Mouse (Mus musculus): ENCODE data around the gene Mab21l2. TPM values are rescaled to one million over a fixed set of nuclear protein-coding genes. Genes with fewer than 3 reads are reported as not detected.

Gene Mab21l2
- total RNA-seq (2022): under 1 TPM; 0.12 to 0.23 (median 0.19) TPM

DNA sequence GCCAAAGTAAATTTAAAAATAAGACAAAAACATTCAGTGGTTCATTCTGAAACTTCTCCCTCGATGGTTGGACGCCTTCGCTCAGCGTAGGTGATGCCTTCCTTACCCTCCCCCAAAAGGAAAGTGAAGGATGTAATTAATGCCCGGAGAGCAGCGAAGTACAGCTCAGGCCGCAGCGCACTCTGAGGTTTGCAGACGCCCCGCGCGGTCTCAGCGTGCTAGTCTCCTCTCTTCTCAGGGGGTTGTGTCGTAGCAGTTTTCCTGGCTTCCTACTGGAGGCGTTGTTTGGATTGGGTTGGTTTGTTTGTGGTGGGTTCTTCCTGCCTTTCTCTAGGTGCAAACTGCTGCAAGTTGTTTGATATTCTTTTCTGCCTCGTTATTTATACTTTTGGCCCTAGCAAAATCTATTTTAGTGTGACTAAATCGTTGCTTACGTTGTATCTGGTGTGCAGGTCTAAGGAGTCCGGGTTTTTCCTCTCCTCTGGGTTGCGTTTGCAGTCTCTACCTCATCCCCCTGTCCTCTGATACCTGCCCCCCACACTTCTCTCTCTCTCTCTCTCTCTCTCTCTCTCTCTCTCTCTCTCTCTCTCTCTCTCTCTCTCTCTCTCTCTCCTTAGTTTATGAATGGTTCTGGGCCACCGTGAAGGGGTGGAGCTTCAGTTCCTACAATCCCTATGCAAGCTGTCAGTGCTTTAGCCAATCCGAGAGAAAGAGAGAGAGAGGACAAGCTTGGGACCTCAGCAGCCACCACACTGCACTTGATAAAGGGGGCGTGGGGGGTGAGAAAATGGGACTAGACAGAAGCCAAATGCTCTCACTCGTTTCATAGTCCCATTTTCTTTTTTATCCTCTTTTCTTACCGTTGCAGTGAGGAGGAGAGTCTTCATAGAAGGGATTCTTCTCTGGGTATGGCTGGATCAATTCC lies at the start of gene Mab21l2:
Gene Mab21l2, minus strand, starts transcription at position 539 of the 925 bp plus-strand sequence.
- no peak for DNase-seq (ENCODE audit: low spot score in 2 of 2)

DNA sequence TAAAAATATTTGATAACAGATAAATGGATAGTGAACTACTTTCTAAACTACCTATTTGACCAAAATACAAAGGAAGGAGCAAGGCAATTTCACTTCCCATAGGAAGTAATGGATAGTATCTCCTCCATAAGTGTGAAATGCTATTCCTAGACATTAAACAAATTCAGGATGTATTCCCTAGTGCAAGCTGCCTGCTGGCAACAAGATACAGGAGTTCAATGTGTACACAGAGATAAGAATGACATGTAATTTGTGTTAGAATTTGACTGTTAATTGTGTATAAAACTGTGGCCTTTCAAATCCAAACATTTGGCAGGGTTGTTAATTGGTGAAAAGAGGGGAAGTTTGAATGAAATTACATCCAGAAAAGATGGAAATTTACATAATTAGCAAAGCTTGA lies 26.9 kb upstream of the Mab21l2 start:
- no peak for DNase-seq (ENCODE audit: low spot score in 2 of 2)

DNA sequence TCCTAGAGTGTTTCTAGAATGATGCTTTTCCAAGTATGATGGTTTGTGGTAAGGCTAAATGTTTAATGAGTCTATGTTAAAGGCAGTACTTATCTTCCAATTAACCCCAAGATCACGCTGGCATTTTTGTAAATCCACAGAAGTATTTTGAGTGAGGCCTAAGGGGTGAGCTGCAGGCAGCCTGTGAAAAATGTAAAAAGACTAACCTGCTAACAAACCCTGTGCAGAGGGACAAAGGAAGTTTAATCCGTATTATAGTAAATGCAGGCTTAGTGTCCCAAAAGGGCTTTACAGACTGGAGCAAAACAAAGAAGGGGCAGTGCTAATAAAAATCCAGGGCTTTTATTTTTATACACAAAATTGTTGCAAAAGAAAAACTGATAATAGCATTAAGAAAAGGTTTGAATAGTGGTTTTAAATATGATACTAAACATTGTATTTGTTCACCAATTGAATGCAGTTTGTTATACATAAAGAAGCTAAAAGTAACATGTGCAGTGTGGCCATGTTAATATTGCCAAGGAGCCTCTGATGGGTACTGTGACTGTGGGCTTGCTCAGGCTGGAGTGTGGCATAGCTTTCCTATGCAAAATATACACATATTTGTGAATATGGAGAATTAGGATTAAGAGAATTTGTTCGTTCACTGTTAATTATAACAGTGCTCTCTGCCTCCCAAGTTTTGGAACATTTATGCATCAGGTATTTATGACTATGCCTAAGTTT lies 24.3 kb upstream of the Mab21l2 start:
- DNase-seq (ENCODE audit: low spot score in 2 of 2): no peak

DNA sequence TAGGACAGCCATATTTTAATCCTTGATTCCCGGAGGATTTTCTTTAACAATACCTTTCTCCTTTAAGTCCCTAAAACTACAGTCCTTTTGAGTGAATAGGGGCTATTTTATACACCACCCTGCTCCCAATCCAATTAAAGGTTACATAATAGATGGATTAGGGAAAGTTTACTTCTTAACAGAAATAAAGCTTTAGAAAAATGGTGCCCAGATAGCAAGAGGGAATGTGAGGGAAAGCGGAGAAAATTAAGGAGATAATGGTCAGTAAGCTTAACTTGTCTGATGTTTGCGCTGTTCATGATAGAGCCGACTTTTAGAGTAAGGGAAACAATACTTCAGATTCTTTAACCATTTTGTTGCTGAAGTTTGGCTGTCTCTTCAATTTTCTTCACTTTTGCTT lies 23.1 kb upstream of the Mab21l2 start:
- no peak for DNase-seq (ENCODE audit: low spot score in 2 of 2)

DNA sequence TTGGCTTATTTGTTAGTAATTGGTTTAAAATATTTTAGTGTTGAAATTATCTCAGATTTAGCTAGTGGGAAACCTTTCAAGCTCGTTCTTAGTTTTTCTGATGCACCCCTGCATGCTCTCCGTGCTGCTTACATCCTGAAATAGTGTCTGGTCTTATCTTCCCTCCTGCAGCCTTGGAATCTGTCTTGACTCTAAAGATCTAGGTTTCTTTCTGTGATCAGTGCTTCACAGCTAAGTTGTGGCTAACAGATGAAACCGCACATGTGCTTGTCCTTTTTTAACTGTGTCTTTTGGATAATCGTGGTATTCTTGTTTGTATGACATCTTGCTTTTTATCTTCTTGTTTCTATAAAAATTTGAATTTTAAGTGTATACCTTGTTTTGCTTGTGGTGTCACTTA lies 18.9 kb upstream of the Mab21l2 start:
- no peak for DNase-seq (ENCODE audit: low spot score in 2 of 2)

DNA sequence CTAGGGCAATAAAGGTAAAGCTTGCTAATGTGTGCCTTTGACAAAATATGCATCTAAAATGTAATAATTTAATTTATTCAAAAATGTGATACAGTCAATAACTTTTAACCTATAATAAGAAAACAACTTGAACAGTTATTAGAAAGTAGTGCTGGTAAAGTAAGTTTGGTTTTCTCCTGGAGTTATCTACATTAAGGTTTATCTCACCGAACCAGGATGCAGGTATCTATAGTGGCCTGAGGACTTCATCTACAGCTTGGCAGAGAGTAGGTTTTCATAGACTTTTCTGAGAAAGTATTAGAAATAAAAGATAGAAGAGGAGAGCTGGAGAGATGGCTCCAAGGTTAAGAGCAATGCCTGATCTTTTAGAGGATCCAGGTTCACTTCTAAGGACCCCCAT lies 13.0 kb upstream of the Mab21l2 start:
- no peak for DNase-seq (ENCODE audit: low spot score in 2 of 2)

DNA sequence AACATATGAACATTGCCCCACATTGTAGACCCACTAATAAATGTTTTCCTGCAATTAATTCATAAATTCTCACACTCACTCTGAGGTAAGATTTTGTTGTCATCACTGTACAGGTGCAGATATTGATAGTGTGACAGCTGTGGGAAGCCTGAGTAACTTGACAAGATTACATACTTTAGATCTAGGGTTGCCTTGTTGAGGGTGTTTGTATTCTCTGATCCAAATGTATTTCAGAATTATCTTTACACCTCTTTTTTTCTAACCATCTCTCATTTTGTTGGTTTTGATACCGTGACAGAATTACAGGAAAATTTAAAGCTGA lies 12.6 kb upstream of the Mab21l2 start:
- no peak for DNase-seq (ENCODE audit: low spot score in 2 of 2)

DNA sequence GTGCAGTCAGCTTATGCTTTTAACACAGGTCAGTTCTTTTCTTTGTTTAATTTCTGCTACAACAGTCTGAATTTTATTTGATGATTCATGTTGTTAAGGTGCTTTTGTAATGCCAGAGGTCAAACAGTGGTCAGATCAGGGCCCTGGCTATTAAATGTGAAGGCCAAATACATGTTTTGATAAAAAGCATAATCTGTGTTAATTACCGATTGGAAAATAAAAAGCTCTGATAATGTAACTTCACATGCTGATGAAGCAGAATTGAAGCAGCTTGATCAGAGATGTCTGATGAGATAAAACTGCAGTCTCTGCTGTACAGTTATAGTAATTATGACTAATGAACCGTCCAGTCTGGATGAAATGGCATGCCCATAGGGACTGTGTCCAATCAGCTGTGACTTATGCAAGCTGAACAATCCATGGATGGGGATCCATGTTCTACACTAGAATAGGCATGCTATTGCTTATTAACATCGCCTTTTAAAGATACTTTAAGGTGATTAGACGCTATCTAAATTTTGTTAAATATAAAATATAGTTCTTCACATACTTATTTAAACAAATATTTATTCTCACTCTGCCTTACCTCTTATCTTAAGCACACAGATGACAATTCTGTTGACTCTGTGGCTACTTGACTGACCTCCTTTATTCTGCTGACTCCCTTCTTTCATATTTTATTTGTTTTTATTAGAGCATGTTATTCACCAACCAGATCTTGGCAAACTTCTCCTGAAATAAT lies 12.0 kb upstream of the Mab21l2 start:
- DNase-seq (ENCODE audit: low spot score in 2 of 2): no peak

DNA sequence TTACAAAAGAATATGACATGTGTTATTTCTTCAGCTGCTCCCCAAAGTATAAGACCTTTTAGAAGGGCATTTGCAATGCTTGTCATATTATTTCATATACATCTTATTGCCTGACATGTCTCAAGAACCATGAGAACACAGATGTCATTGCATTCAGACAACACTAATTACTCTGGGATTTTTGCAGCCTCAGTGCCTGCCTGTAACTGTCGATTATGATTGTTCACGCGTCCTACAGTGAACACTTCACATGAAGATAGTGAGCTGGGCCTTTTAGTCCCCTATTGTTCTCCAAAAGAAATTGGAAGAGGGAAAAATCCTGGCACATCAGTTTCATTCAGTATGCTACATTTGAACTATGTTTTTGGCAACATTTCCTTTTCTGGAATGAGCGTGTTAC lies 11.2 kb upstream of the Mab21l2 start:
- no peak for DNase-seq (ENCODE audit: low spot score in 2 of 2)

DNA sequence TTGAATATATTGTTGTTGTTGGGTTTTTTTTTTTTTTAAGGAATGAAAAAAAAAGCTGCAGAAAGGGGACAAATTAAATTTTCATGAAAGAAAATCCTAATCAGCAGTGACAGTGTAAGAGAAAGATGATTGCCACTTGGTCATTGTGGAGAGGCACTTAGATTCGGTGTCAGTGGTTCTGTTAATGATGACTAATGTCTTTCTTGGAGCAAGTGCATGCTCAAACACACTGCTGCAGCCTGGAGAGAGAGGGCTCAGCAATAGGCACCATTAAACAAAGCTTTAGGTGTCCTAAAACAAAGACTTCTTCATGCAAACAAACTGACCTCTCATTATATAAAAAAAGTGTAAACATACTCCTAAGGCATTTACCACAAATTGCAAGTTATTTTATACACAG lies 10.5 kb upstream of the Mab21l2 start:
- DNase-seq (ENCODE audit: low spot score in 2 of 2): no peak

DNA sequence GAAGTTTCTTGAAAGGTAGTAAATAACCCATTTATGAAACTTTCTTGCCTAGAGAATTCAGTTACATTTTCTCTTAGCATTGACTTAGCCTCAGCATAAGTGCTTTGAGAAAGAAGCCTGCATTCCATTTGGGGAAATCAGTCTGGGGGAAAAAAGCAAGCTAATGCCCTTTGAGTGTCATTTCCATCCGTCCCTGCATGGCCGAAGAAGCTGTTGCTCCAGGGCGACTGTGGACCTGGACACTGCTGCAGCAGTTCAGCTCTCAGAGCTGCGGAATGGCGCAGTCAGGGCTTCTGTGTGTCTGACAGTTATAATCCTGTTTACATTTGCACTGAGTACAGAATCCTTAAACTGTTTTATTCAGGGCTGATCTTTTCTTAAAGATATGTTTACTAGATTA lies 3.7 kb upstream of the Mab21l2 start:
- no peak for DNase-seq (ENCODE audit: low spot score in 2 of 2)

DNA sequence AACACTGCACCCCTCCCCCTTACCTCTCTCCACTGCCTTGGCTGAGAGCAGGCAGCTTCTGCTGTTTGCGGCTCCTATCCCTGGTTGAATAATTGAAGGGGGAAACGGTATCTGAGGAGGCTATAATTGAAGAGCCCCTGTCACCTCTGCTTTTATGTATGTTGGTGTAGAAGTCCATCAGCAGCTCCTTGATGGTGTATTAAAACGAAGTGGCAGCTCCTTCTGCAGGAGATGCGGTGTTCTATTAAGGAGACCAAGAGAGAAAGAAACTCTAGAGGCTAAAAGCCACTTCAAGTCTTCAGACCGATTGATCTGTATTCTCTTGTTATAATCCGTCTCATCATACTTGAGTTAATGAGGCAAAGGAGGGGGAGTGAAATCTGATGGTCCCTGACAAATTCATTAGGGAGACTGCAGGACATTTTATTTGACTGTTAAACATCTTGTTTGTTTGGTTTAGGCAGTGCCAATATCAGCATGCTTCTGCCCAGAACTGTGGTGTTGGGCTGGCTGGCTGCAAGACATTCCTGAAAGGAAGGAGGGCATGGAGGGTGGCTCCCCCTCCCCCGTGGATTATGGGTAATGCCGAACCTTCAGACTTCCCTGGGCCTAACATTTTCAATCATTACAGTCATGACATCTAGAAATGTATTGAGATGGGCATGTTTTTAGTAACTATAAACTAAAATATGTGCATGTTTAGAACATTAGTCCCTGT lies 2.7 kb upstream of the Mab21l2 start:
- no peak for DNase-seq (ENCODE audit: low spot score in 2 of 2)

DNA sequence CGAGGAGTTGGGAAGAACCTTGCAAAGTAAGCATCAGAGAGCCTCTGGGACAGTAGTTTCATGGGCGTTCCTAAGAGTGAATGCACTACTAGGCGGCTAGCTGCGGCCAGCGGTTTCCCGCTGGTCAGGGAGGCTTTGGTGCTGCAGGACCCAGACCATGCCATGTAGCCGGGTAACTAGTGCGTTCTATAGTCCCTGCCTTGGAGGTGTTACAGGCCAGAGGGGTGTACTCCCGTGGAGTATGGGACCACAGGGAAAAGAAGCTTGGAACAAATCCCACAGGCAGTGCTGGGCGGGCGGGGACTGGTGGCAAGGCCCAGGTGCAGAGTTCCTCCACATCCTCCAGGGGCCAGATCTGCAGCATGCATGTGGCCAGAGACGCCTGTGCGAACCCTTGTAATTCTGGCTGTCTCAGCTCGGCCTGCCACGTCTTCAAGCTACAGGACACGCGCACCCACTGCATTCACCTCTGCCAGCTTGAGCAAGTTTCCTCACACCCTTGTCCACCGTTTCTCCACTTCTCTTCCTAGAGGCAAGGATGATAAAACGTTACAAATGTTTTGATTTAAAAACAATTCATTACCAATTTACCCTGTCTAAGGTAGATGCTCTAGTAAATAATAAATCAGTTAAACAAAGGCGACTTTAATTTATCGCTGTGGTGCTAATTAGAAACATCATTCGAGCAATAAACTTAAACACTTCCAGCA lies 2.0 kb upstream of the Mab21l2 start:
- no peak for DNase-seq (ENCODE audit: low spot score in 2 of 2)

DNA sequence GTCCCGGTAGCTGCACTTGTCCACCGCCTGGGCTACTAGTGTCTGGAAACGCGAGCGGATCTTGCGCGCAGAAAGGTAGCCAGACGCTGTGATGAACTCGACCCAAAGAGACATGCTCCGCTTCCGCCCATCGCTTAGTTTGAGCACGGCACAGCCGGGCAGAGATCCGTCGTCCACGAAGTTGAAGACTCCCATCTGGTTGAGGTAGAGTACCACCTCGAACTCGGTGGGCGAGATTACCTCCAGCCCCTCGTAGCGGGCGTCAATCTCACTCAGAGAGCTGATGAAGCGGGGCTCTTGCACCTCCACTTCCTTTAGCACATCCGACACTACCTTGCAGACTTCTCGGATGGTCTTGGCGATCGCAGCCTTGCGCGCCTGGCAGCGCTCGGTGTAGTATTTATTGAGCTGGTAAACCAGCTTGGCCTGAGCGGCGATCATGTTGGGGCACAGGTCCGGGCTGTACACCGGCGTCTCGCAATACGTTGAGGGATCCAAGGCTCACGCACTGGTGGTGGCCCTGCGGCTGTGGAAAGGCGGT lies 1.1 kb downstream of the Mab21l2 start:
- no peak for DNase-seq (ENCODE audit: low spot score in 2 of 2)

DNA sequence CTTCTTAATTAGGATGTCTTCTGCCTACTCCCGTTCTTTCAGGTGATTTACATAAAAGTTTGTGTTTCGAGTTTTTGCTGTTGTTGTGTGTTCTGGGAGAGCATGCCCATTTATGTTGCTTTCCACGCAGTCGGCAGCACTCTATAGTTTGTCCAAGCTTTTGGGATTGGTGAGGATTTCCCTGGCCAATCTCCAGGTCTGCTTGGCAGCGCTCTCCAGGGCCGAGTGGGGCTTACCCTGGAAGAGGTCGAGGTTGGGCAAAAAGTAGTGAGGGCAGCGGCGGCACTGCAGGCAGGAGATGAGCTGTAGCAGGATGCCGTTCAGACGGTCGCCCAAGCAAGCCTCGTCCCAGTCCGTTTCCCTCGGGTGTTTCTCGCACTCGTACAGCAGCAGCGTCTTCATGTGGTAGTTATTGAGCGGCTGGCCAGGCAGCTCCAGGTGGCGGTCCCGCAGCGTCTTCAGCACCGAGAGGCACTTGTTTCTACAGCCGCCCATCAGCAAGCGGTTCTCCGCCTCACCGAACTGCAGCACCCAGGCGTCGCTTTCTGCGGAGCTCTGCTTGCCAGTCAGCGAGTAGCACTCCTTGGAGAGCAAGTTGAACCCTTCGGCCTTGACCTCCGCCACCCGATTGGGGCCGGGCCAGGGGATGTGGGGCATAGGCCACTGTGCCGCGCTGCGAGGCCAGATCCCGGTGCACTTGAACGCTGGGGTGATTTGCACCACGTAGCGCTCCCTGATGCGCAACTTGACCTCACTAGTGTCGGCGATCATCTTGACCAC lies 1.8 kb downstream of the Mab21l2 start:
- DNase-seq (ENCODE audit: low spot score in 2 of 2): peak in 1 of 2 experiments; percentile 38

DNA sequence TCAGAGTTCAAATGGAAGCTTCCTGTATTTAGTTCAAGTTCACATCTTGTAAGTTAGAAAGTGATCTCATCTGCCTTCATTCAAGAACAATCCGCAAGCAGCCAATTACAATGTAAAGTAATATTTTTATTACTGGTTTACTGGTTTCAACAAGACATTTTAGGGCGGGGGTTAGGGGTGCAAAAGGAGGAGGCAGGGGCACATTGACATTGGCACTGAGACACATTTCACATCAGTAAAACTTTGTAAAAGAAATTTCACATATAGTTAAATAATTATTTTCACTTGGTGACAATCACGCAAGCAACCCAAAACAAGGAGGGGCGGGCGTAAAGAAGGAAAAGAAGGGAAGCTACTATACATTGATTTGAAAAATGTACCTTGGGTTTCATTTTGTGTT lies 2.5 kb downstream of the Mab21l2 start:
- no peak for DNase-seq (ENCODE audit: low spot score in 2 of 2)

DNA sequence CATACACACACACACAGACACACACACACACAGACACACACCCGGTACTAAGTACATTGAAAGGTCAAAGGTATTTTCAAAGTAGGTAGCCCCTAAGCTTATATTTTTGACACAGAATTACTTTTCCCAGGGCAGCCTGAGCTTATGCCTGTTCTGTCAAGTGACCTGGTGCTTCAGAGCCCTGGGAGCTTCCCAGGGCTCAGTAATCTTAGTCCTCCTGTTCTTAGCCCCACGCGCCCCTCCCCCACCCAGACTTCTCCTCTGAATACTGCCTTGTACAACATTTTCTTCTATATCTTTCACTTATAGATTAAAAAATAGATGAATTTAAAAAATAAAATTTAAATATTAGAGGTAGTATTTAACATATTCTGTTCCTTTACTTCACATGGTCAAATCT lies 3.6 kb downstream of the Mab21l2 start:
- no peak for DNase-seq (ENCODE audit: low spot score in 2 of 2)

DNA sequence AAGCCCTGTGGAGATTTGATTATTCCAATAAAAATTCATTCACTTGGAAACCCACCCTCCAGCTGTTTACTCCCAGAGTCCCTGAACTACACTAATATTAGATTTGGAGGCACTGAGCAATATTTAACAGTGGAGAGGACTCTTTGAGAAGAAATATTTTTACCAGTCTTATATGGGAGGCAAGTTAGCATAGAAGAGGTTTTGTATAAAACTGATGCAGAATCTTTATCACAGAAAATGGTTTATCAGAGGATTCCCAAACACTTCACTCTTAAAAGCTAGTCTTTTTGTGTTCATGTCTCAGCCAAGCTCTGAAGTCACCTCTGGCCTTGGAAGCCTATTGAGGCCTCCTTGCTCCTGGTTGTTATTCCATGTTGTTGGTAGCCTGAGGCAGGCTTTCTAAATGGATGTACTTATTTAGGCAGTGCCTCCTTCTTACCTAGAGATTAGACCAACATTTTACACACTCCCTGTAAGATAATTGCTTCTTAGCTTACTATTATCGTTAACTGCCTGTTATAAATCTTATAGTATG lies 6.5 kb downstream of the Mab21l2 start:
- DNase-seq (ENCODE audit: low spot score in 2 of 2): no peak

DNA sequence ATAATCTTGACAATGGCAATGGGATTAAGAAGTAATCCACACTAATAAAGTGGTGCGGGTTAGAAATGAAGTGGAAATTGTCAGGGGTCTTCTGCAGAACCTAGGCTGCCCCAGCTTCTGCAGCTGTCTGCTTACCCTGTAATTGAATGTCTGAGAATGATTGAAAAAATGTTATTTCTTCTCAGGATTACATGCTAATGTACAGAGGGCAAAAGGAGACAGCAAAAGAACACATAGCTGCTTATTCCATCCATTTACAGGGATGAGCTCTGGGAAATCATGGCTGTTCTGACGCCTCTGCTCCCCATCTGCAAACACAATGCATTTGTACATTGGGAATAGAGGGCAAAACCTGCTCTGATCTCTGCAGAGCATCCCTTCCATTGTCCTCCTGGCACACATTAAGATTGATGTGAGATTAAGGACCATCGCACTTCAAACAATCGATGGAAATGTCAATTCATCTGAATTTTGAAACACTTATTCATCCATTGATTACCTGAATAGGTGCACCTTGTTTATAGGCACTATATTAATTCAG lies 7.3 kb downstream of the Mab21l2 start:
- no peak for DNase-seq (ENCODE audit: low spot score in 2 of 2)

Data from layer of hippocampus, adult 8-10 months (tissue).